Mouse (Mus musculus) monocyte, adult 5-6 weeks (primary cell): ENCODE results near the gene Tapt1. TPM values are rescaled to one million over a fixed set of nuclear protein-coding genes. Genes with fewer than 3 reads are reported as not detected.

Experiments
- ATAC-seq: fragments of 153-309, 156-312 bp; replicated peaks from 2 replicates; pipeline ENCODE4 v1.8.0; 2017; ENCODE audit warnings: mild to moderate bottlenecking; ENCODE audit not compliant: low TSS enrichment, insufficient number of reproducible peaks, severe bottlenecking, poor library complexity, low FRiP score
- total RNA-seq: library from RNA; stranded (forward); fragments of 200-1000, 200-491, 200-594 nt; gene quantifications from 3 replicates; pipeline ENCODE4 v1.2.3, GENCODE M21; 2017

Tapt1 gene
- total RNA-seq, 1 experiment from 2014 or later: 60.4 TPM

GRCm38 (mm10) chr5:44239187-44240136 is 13.0 kb upstream of the Tapt1 start:
- ATAC-seq: no peak

GRCm38 (mm10) chr5:44238201-44238600 is 11.8 kb upstream of the Tapt1 start:
- ATAC-seq: 0 out of 2 replicates have a peak, but pooled peaks have one; percentile 24

GRCm38 (mm10) chr5:44234606-44235005 is 8.2 kb upstream of the Tapt1 start:
- no peak for ATAC-seq

- no peak for ATAC-seq
Measured at GRCm38 (mm10) chr5:44233933-44234332, 7.5 kb upstream of the Tapt1 start.

- no peak for ATAC-seq
Measured at GRCm38 (mm10) chr5:44228756-44229155, 2.3 kb upstream of the Tapt1 start.

- ATAC-seq: no peak
Measured at GRCm38 (mm10) chr5:44228323-44228722, 1.9 kb upstream of the Tapt1 start.

GRCm38 (mm10) chr5:44227462-44227840 is 1.0 kb upstream of the Tapt1 start:
- no peak for ATAC-seq

- no peak for ATAC-seq
Measured at GRCm38 (mm10) chr5:44225911-44226520, 410 bp downstream of the Tapt1 start.

GRCm38 (mm10) chr5:44224916-44225600 is 1.4 kb downstream of the Tapt1 start:
- ATAC-seq: no peak

- no peak for ATAC-seq
Measured at GRCm38 (mm10) chr5:44224251-44224650, 2.2 kb downstream of the Tapt1 start.

- ATAC-seq: no peak
Measured at GRCm38 (mm10) chr5:44223341-44223881, 3.0 kb downstream of the Tapt1 start.

GRCm38 (mm10) chr5:44220430-44220829 is 6.0 kb downstream of the Tapt1 start:
- 0 out of 2 replicates have a peak, but pooled peaks have one; percentile 48 for ATAC-seq

GRCm38 (mm10) chr5:44219871-44220270 is 6.6 kb downstream of the Tapt1 start:
- ATAC-seq: no peak

- no peak for ATAC-seq
Measured at GRCm38 (mm10) chr5:44218483-44218882, 7.9 kb downstream of the Tapt1 start.

GRCm38 (mm10) chr5:44217685-44218041 is 8.8 kb downstream of the Tapt1 start:
- ATAC-seq: no peak

- no peak for ATAC-seq
Measured at GRCm38 (mm10) chr5:44217041-44217684, 9.3 kb downstream of the Tapt1 start.

GRCm38 (mm10) chr5:44215118-44215517 is 11.3 kb downstream of the Tapt1 start:
- no peak for ATAC-seq

- no peak for ATAC-seq
Measured at GRCm38 (mm10) chr5:44214025-44214424, 12.4 kb downstream of the Tapt1 start.

GRCm38 (mm10) chr5:44213391-44213790 is 13.0 kb downstream of the Tapt1 start:
- ATAC-seq: no peak
